Mouse (Mus musculus) CH12.LX (cell line): ENCODE data around the gene Sost.

ENCODE experiments used
- CTCF ChIP-seq, 2 experiments: IDR thresholded peaks in 1 of 2; conservative IDR thresholded peaks in 1 of 2; 2 replicates each; pipeline ENCODE4 v1.5.1; 2011 to 2012; ENCODE audit warnings: low read depth in 2 of 2, low read length in 2 of 2, improper control_type of control experiment in 1 of 2, inconsistent platforms in 1 of 2, mild to moderate bottlenecking in 1 of 2, moderate library complexity in 1 of 2
- IRF4 ChIP-seq: IDR thresholded peaks from 2 replicates; pipeline ENCODE4 v1.6.1; 2014; ENCODE audit warnings: low read depth, mild to moderate bottlenecking, inconsistent platforms, low read length, improper control_type of control experiment

DNA sequence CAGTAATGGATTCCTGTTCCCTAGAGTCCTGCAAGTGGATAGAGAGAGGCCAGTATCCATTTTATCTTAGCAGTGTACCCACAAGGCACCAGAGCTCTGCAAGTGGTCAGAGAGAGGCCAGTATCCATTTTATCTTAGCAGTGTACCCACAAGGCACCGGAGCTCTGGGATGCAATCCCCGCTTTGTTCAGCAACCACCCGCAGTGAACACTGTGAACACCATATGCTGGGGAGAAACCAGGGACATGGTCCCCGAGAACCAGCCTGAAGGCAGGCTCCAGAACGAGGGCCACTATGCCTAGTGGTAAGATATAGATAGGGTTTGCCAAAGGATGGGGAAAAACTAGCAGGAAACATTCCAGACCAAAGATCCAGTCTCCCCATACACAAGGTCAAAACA is 12.3 kb upstream of the Sost start:
- no peak for TF ChIP-seq IRF4
- no peak for TF ChIP-seq CTCF (conservative IDR thresholded peaks at IDR 0.05 in 1 of 2, IDR thresholded peaks at IDR 0.05 in 1 of 2; ENCODE audit: low read depth in 2 of 2, low read length in 2 of 2)
